Mouse (Mus musculus) macrophage (primary cell): Measurements from ENCODE around the gene Gba2. TPM values are rescaled to one million over a fixed set of nuclear protein-coding genes. Genes with fewer than 3 reads are reported as not detected.
"Not testable (repeated sequence)": the region's sequence is repeated elsewhere in the genome, so short reads cannot be mapped to it uniquely, and the experiment has no call there.

Source experiments
- H3K27ac ChIP-seq: fragments of 350-480 bp; formaldehyde crosslinking; 2 replicates; pipeline ENCODE4 v1.9.0; 2021
- H3K36me3 ChIP-seq: fragments of 350-480 bp; formaldehyde crosslinking; 2 replicates; pipeline ENCODE4 v1.9.0; 2021; ENCODE audit errors: inconsistent target
- H3K4me3 ChIP-seq: fragments of 350-480 bp; formaldehyde crosslinking; 2 replicates; pipeline ENCODE4 v1.9.0; 2021; ENCODE audit errors: inconsistent target
- H3K79me2 ChIP-seq: fragments of 350-480 bp; formaldehyde crosslinking; 2 replicates; pipeline ENCODE4 v1.9.0; 2021; ENCODE audit errors: inconsistent target
- WGBS: methylation state at CpG from one replicate; pipeline ENCODE4 v1.1.7; 2026; ENCODE audit warnings: inconsistent platforms; ENCODE audit not compliant: missing documents; 5-methylcytosine and 5-hydroxymethylcytosine counted together
- polyA plus RNA-seq: library from polyadenylated mRNA; stranded (reverse); fragments of 250-400 nt; gene quantifications from 3 replicates; pipeline ENCODE4 v1.2.4, GENCODE M21; 2018; ENCODE audit warnings: inconsistent platforms

Gba2 gene
- polyA plus RNA-seq, 1 experiment from 2014 or later, result 5.4 TPM

GRCm38 (mm10) chr4:43552437-43552836, 26.2 kb downstream of the Gba2 start:
- H3K4me3 ChIP-seq, result no peak overlapping the region
- no peak overlapping the region for H3K27ac ChIP-seq
- peaks cover 98% of the 10 kb centered on the region for H3K36me3 ChIP-seq
- peaks cover 100% of the 10 kb centered on the region for H3K79me2 ChIP-seq
- WGBS, result 97% methylated on average over 5 of the region's 5 CpGs

- H3K4me3 ChIP-seq, H3K27ac ChIP-seq: not testable (repeated sequence)
- H3K79me2 ChIP-seq, result peaks cover 100% of the 10 kb centered on the region
- H3K36me3 ChIP-seq, result peaks cover 97% of the 10 kb centered on the region
- WGBS, result 60% methylated on average over 1 of the region's 6 CpGs
Measured at GRCm38 (mm10) chr4:43551854-43552253, 26.8 kb downstream of the Gba2 start.

- H3K79me2 ChIP-seq, result peaks cover 89% of the 10 kb centered on the region
- H3K4me3 ChIP-seq, result no peak overlapping the region
- H3K27ac ChIP-seq, result no peak overlapping the region
- WGBS, result 92% methylated on average over 12 of the region's 12 CpGs
- peaks cover 98% of the 10 kb centered on the region for H3K36me3 ChIP-seq
Measured at GRCm38 (mm10) chr4:43549055-43549454, 29.6 kb downstream of the Gba2 start.

DNA sequence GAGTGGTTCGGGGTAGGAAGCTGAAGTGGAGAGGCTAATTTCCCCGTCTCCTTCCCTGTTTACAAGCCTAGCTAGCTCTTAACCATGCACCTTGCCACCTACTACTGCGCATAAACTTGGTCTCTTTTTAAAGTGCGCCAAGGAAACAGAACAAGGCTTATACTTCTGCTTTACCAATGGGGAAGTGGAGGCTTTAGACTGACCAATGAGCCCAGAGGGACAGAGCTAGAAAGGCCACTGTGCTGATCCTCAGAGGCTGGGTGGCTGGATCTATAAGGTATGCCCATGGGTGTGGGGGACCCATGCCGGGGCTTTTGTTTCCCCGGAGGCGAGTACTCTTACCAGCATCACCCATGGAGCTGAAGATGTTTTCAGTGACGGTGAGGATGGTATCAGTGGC, 31.5 kb downstream of the Gba2 start:
- Histone ChIP-seq H3K27ac (no peak overlapping the region), H3K36me3 (peaks cover 98% of the 10 kb centered on the region), H3K4me3 (no peak overlapping the region), H3K79me2 (peaks cover 71% of the 10 kb centered on the region)
- WGBS, result 91% methylated on average over 8 of the region's 8 CpGs

DNA sequence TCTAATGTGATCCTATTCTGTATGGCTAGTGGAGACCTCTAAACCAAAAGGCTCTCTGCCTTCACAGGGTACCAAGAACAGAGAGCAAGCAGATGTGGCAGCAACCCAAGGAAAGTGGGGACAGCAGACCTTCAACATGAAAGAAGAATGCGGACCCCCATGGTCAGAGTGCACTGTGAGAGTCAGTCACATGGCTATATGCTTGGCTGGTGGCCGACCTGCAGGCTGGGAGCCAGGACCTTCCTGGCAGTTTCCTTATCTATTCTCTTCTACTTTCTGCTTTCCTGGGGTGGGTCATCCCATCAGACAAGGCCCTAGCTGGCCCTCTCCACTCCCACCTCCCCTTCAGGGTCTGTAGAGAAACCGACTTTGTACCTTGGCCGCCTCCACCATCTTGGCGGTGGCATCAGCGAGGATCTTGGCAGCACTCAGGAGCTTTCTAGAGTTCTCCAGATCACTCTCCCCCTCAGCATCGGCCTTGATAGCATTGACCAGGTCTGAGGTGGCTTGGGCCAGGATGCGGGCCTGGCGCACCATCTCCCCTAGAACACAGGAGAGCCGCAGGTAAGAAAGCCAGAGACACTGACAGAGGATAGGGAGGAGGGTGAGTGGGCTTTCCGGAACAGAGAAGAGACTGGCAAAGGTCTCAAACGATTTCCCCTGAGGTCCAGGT, 32.2 kb downstream of the Gba2 start:
- H3K4me3 ChIP-seq, result no peak overlapping the region
- peaks cover 70% of the 10 kb centered on the region; the same call in 1 of the 2 replicates for H3K79me2 ChIP-seq
- H3K27ac ChIP-seq, result no peak overlapping the region
- H3K36me3 ChIP-seq, result peaks cover 98% of the 10 kb centered on the region
- 93% methylated on average over 12 of the region's 12 CpGs for WGBS

DNA sequence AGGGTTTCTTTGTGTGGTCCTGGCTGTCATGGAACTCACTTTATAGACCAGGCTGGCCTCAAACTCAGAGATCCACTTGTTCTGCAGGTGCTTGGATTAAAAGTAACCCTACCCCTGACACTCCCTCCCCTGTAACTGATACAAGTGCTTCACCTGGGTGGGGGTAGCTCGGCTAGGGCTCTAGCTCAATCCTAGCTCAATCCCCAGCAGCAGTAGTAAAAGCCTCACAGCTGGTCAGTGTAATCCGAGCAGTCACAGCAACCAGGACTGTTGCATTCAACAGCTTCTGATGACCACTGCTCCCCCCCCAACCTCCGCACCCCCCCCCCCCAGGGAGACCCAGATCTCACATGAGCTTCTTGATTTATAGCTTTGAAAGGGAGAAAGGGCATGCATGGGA, 36.6 kb downstream of the Gba2 start:
- peaks cover 99% of the 10 kb centered on the region for H3K36me3 ChIP-seq
- WGBS, result 90% methylated on average over 3 of the region's 3 CpGs
- H3K79me2 ChIP-seq, result peaks cover 37% of the 10 kb centered on the region; the same call in 1 of the 2 replicates

DNA sequence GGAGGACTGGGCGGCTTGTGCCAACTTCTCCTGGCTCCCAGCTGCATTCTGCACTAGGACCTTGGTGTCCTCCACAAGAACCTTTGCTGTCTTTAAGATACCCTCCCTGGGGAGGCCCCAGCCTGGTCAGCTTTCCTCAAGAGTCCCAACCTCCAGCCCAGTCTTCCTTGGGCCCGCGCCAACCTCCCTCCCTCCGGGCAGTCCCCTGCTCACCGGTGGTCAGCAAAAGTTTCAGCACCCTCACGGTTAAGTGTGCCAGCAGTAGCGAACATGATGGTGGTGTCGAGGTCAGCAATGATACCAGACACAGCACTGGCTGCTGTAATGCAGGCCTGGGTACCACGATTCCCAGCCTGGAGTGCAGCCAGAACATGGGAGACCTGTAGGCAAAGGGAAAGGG, 42.6 kb downstream of the Gba2 start:
- no peak overlapping the region for H3K4me3 ChIP-seq
- peaks cover 11% of the 10 kb centered on the region; the same call in 1 of the 2 replicates for H3K79me2 ChIP-seq
- H3K27ac ChIP-seq, result no peak overlapping the region
- WGBS, result 95% methylated on average over 5 of the region's 9 CpGs
- H3K36me3 ChIP-seq, result peaks cover 95% of the 10 kb centered on the region

More for the DNA sequence above, 36.6 kb downstream of the Gba2 start:
- Histone ChIP-seq H3K4me3 (no peak overlapping the region), H3K27ac (no peak overlapping the region)

DNA sequence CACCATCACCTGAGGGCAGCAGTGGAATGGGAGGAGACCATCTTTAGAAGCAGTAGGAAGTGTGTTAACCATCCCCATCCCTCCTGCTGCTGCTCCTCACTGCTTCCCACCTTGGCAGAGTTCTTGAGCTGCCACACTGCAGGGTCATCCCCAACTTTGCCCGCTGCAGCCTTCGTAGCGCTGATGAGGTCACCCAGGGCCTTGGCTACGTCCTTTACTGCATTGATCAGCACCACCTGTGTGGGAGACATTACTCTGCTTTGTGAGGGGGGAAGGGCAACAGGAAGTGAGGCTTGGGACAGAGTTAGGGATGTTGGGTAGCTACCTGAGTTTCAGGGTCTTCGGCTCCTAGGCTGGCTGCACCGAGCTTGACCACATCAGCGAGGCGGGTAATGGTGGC, 43.0 kb downstream of the Gba2 start:
- no peak overlapping the region for H3K27ac ChIP-seq
- H3K36me3 ChIP-seq, result peaks cover 91% of the 10 kb centered on the region
- H3K79me2 ChIP-seq, result peaks cover 11% of the 10 kb centered on the region; the same call in 1 of the 2 replicates
- 92% methylated on average over 8 of the region's 8 CpGs for WGBS
- H3K4me3 ChIP-seq, result no peak overlapping the region

DNA sequence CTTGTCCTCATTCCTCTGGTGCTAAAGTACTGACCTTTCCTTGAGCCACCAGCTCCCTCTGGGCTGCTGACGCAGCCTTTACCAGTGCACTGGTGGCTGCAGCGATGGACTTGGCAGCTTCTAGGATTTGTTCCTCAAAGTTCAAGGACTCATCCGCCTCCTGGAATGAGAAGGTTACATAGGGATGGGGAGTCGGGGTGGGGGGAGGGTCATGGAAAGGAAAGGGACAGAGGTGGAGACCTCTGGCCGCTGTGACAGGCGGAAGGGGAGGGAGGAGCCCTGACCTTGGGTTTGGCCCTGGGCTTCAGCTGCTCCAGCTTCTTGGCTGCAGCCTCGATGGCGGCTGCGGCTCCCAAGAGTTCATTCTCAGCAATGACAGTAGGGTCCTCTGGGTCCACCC, 45.4 kb downstream of the Gba2 start:
- no peak overlapping the region for H3K27ac ChIP-seq
- 98% methylated on average over 9 of the region's 9 CpGs for WGBS
- no peaks in the 10 kb centered on the region; the same call in 1 of the 2 replicates for H3K79me2 ChIP-seq
- peaks cover 67% of the 10 kb centered on the region for H3K36me3 ChIP-seq
- no peak overlapping the region for H3K4me3 ChIP-seq

- H3K27ac ChIP-seq, result no peak overlapping the region
- WGBS, result 18% methylated on average over 7 of the region's 7 CpGs
Measured at GRCm38 (mm10) chr4:43530581-43530980, 48.1 kb downstream of the Gba2 start.

GRCm38 (mm10) chr4:43530081-43530501, 48.6 kb downstream of the Gba2 start:
- Histone ChIP-seq H3K36me3 (peaks cover 36% of the 10 kb centered on the region), H3K27ac (no peak overlapping the region)
- 72% methylated on average over 8 of the region's 8 CpGs for WGBS

More at GRCm38 (mm10) chr4:43530581-43530980, 48.1 kb downstream of the Gba2 start:
- Histone ChIP-seq H3K36me3 (peaks cover 41% of the 10 kb centered on the region), H3K79me2 (no peaks in the 10 kb centered on the region), H3K4me3 (no peak overlapping the region)

DNA sequence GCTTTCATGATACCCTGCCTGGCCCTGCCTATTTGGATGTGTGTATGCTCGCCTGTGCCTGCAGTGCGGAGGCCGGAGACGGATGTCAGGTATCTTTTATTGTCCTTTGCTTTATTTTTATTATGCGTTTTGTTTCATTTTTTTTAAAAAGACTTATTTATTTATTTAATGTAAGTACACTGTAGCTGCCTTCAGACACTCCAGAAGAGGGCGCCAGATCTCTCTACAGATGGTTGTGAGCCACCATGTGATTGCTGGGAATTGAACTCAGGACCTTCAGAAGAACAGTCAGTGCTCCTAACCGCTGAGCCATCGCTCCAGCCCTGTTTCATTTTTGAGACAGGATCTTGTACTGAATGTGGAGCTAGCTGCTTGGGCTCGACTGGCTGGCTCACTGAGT, 50.2 kb downstream of the Gba2 start:
- Histone ChIP-seq H3K4me3 (no peak overlapping the region), H3K79me2 (no peaks in the 10 kb centered on the region), H3K36me3 (peaks cover 21% of the 10 kb centered on the region), H3K27ac (no peak overlapping the region)
- 93% methylated on average over 8 of the region's 9 CpGs for WGBS

More at GRCm38 (mm10) chr4:43530081-43530501, 48.6 kb downstream of the Gba2 start:
- no peak overlapping the region for H3K4me3 ChIP-seq
- H3K79me2 ChIP-seq, result no peaks in the 10 kb centered on the region

DNA sequence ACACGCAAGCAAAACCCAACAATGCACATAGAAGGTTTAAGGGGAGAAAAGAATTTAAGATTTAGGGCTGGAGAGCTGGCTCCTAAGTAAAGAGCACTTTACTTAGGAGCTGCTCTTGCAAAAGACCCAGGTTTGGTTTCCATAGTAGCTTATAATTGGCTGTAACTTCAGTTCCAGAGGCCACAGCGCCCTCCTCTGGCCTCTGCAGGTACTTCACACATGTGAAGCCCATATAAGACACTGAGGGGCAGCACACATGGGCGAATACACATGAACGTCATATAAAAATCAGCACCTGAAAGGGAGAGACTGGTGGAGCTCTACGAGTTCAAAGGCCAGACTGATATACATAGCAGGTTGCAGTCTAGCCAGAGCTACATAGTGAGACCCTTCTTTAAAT, 50.8 kb downstream of the Gba2 start:
- Histone ChIP-seq H3K27ac (no peak overlapping the region), H3K36me3 (peaks cover 15% of the 10 kb centered on the region), H3K79me2 (no peaks in the 10 kb centered on the region), H3K4me3 (no peak overlapping the region)
- WGBS, result 80% methylated on average over 5 of the region's 5 CpGs

- H3K27ac ChIP-seq, result no peak overlapping the region
- no peaks in the 10 kb centered on the region for H3K79me2 ChIP-seq
- WGBS, result 35% methylated on average over 6 of the region's 6 CpGs
- no peak overlapping the region for H3K4me3 ChIP-seq
- no peaks in the 10 kb centered on the region for H3K36me3 ChIP-seq
Measured at GRCm38 (mm10) chr4:43519956-43520355, 58.7 kb downstream of the Gba2 start.

DNA sequence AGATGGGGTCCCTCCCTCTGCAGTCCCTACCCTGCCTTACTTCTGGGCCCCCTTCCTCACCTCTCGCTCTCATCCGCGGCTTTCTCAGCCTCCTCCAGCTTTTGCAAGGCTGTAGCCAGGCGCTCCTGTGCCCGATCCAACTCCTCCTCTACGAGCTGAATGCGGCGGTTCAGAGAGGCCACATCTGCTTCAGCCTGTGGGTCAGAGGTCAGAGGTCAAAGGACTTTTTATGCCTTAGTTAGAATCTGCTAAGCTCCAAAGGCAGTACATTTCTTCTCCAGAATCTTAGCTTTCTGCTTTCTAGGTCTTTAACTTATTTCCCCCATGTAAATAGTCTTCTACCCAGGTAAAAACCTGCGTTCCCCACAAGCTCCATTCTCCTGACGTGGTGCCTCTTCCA, 59.1 kb downstream of the Gba2 start:
- WGBS, result 85% methylated on average over 10 of the region's 10 CpGs
- Histone ChIP-seq H3K79me2 (no peaks in the 10 kb centered on the region), H3K4me3 (no peak overlapping the region), H3K27ac (no peak overlapping the region), H3K36me3 (no peaks in the 10 kb centered on the region)
